Mouse (Mus musculus) neural tube, embryonic 12.5 days (tissue): ENCODE measurements around the gene Usp43. TPM values are rescaled to one million over a fixed set of nuclear protein-coding genes. Genes with fewer than 3 reads are reported as not detected.

Source experiments
- ATAC-seq: fragments of 200-750 bp; cut with Nextera tagmentation; 2 replicates; pipeline ENCODE4 v1.8.0; 2017; ENCODE audit warnings: low read depth, mild to moderate bottlenecking, moderate TSS enrichment, moderate library complexity; ENCODE audit not compliant: low FRiP score
- H3K27ac ChIP-seq: fragments of 300-500 bp; sonication (generic); 2 replicates; pipeline ENCODE4 v1.5.1; 2016
- H3K27me3 ChIP-seq: fragments of 300-500 bp; sonication (generic); replicated peaks from 2 replicates; pipeline ENCODE4 v1.6.1; 2016; ENCODE audit warnings: mild to moderate bottlenecking
- H3K36me3 ChIP-seq: fragments of 300-500 bp; sonication (generic); 2 replicates; pipeline ENCODE4 v1.6.1; 2016; ENCODE audit warnings: mild to moderate bottlenecking
- H3K4me1 ChIP-seq: fragments of 300-500 bp; sonication (generic); 2 replicates; pipeline ENCODE4 v1.6.1; 2016
- H3K4me2 ChIP-seq: fragments of 300-500 bp; sonication (generic); replicated peaks from 2 replicates; pipeline ENCODE4 v1.6.1; 2016; ENCODE audit warnings: mild to moderate bottlenecking
- H3K4me3 ChIP-seq: fragments of 300-500 bp; sonication (generic); 2 replicates; pipeline ENCODE4 v1.5.1; 2016
- H3K9ac ChIP-seq: fragments of 300-500 bp; sonication (generic); 2 replicates; pipeline ENCODE4 v1.6.1; 2016; ENCODE audit warnings: mild to moderate bottlenecking
- H3K9me3 ChIP-seq: fragments of 300-500 bp; sonication (generic); 2 replicates; pipeline ENCODE4 v1.6.1; 2016; ENCODE audit warnings: mild to moderate bottlenecking
- WGBS: fragments of 180-500 bp; shearing (Covaris S2); methylation state at CpG from one replicate; pipeline ENCODE4 v1.1.7; 2016; 5-methylcytosine and 5-hydroxymethylcytosine counted together
- polyA plus RNA-seq: library from polyadenylated mRNA; unstranded; fragments of >200 nt; fragmentation: Nextera tagmentation; extraction: Ambion mirVana; gene quantifications from 2 replicates; pipeline ENCODE4 v1.2.1, GENCODE M21; 2016

Gene Usp43
- polyA plus RNA-seq, 1 experiment from 2014 or later, result 0.72 TPM

GRCm38 (mm10) chr11:67831820-67832219 lies 90.1 kb downstream of the Usp43 start:
- H3K9ac ChIP-seq, result no peak overlapping the region
- ATAC-seq, result no peak
- no peaks in the 10 kb centered on the region for H3K36me3 ChIP-seq
- no peak overlapping the region for H3K4me3 ChIP-seq
- H3K4me1 ChIP-seq, result no peaks in the 10 kb centered on the region
- H3K9me3 ChIP-seq, result no peaks in the 10 kb centered on the region
- 82% methylated on average over 5 of the region's 5 CpGs for WGBS
- H3K27ac ChIP-seq, result no peak overlapping the region
- H3K4me2 ChIP-seq, result no peak overlapping the region
- no peaks in the 10 kb centered on the region for H3K27me3 ChIP-seq

- H3K27me3 ChIP-seq, result no peaks in the 10 kb centered on the region
- H3K4me3 ChIP-seq, result no peak overlapping the region
- 83% methylated on average over 6 of the region's 6 CpGs for WGBS
- no peaks in the 10 kb centered on the region for H3K9me3 ChIP-seq
- no peaks in the 10 kb centered on the region for H3K4me1 ChIP-seq
- no peak overlapping the region for H3K27ac ChIP-seq
- H3K4me2 ChIP-seq, result no peak overlapping the region
- no peaks in the 10 kb centered on the region for H3K36me3 ChIP-seq
- H3K9ac ChIP-seq, result no peak overlapping the region
- no peak for ATAC-seq
These were observed 92.4 kb downstream of the Usp43 start for GRCm38 (mm10) chr11:67829530-67829929.

DNA sequence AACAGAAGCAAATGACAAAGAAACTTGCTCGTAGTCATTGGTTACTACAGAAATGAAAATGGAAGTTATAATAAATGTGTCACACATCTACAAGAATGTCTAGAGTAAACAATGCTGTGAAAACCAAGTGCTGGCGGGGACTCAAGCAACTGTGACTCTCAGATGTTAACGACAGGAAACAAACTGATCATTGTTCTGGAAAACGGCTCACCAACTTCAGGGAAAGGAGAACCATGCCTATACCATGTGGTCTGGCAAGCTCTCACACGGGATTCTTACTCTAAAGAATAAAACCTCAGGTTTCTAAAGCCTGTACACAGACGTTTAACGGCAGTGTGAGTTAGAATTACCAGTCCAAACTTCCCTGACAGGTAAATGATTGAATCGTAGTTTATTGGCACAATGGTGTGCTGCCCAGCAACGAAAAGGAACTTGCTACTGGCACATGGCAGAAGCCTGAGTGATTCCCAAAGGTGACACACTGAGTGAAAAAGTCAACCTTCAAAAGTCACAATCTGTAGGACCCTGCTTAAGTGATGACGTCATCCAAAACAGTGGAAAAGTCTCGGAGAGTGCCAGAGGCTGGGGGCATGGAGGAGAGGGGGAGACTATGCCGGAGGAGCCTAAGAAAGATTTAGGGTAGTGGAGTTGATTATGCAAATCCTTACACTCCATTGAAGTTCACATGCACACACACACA lies 93.4 kb downstream of the Usp43 start:
- Histone ChIP-seq H3K36me3 (no peaks in the 10 kb centered on the region), H3K4me3 (no peak overlapping the region), H3K9ac (no peak overlapping the region), H3K27me3 (no peaks in the 10 kb centered on the region), H3K4me1 (no peaks in the 10 kb centered on the region), H3K4me2 (no peak overlapping the region), H3K27ac (no peak overlapping the region), H3K9me3 (no peaks in the 10 kb centered on the region)
- 57% methylated on average over 12 of the region's 12 CpGs for WGBS
- ATAC-seq, result no peak

DNA sequence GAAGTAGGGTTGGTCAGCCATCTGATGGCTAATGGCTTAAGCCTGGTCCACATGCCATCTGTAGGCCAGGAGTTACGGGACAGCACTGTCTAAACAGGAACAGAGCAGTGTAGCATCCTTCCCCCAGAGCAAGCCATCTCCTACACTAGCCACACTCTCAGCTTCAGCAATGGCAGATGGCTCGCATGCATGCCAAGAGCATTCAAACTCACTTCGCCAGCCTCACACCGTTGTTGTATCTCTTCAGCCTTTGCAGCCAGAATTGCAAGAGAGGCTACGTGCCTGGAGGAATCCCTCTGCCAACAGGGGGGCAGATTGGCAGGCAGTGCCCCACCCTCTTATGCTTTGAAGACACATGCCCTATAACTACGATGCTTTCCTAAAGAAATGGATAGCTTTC lies 100.4 kb downstream of the Usp43 start:
- no peaks in the 10 kb centered on the region for H3K27me3 ChIP-seq
- no peak overlapping the region for H3K4me2 ChIP-seq
- no peak overlapping the region for H3K27ac ChIP-seq
- H3K4me1 ChIP-seq, result no peaks in the 10 kb centered on the region
- no peak overlapping the region for H3K4me3 ChIP-seq
- no peaks in the 10 kb centered on the region for H3K36me3 ChIP-seq
- H3K9me3 ChIP-seq, result no peaks in the 10 kb centered on the region
- whole genome bisulfite sequencing, result 88% methylated on average over 6 of the region's 6 CpGs
- H3K9ac ChIP-seq, result no peak overlapping the region
- no peak for ATAC-seq

- no peak overlapping the region for H3K27ac ChIP-seq
- no peaks in the 10 kb centered on the region for H3K27me3 ChIP-seq
- H3K4me2 ChIP-seq, result no peak overlapping the region
- H3K4me3 ChIP-seq, result no peak overlapping the region
- no peak overlapping the region for H3K9ac ChIP-seq
- no peak for ATAC-seq
- no peaks in the 10 kb centered on the region for H3K36me3 ChIP-seq
- WGBS, result 23% methylated on average over 4 of the region's 4 CpGs
- no peaks in the 10 kb centered on the region for H3K4me1 ChIP-seq
- no peaks in the 10 kb centered on the region for H3K9me3 ChIP-seq
These were observed 101.7 kb downstream of the Usp43 start for GRCm38 (mm10) chr11:67820221-67820620.

DNA sequence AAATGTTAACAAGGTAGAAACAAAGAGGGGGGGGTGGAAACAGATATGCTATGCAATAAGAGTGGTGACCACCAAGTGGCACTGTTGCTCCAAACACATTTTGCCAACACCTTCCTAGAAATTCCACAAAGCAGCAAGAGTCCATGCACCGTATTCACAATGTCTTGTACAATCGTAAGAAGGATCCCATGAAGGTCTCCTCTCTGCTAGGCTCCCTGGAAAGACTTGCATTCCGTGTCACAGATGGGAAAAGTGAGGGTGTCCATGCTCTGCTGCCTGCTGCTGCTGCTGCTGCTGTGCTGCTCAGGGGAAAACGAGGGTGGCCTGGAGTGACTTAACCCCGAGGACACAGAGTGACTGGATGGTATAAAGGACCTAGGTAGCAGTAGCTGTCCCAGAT lies 102.3 kb downstream of the Usp43 start:
- WGBS, result 27% methylated on average over 5 of the region's 5 CpGs
- H3K27ac ChIP-seq, result no peak overlapping the region
- no peaks in the 10 kb centered on the region for H3K27me3 ChIP-seq
- H3K9ac ChIP-seq, result 0 out of 2 replicates have a peak overlapping the region, but pooled peaks have one; percentile 8
- H3K4me3 ChIP-seq, result no peak overlapping the region
- no peaks in the 10 kb centered on the region for H3K9me3 ChIP-seq
- no peaks in the 10 kb centered on the region for H3K4me1 ChIP-seq
- no peaks in the 10 kb centered on the region for H3K36me3 ChIP-seq
- peak overlapping the region; percentile 40 for H3K4me2 ChIP-seq
- ATAC-seq, result no peak

DNA sequence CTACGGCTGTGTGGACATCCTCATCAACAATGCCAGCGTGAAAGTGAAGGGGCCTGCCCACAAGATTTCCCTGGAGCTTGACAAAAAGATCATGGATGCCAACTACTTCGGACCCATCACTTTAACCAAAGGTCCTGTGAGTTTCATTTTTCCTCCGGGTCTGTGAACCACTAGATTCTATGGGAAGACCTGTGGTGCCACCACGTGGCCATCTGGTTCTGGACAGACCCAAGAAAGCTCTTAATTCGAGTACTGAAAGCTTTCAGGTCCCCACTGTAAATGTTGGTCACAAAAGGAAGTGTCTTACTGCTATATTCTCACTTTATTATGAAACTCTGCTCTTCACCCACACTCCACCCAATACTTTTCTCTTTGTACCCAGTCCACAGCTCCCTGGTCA lies 110.4 kb downstream of the Usp43 start:
- Histone ChIP-seq H3K27me3 (no peaks in the 10 kb centered on the region), H3K4me3 (no peak overlapping the region), H3K9ac (no peak overlapping the region), H3K9me3 (no peaks in the 10 kb centered on the region), H3K27ac (no peak overlapping the region), H3K4me2 (no peak overlapping the region), H3K36me3 (no peaks in the 10 kb centered on the region), H3K4me1 (no peaks in the 10 kb centered on the region)
- WGBS, result 78% methylated on average over 6 of the region's 6 CpGs
- no peak for ATAC-seq

- Histone ChIP-seq H3K4me3 (no peak overlapping the region), H3K36me3 (no peaks in the 10 kb centered on the region), H3K9me3 (no peaks in the 10 kb centered on the region), H3K27me3 (no peaks in the 10 kb centered on the region), H3K4me1 (no peaks in the 10 kb centered on the region), H3K9ac (no peak overlapping the region), H3K4me2 (no peak overlapping the region), H3K27ac (no peak overlapping the region)
- WGBS, result 68% methylated on average over 5 of the region's 5 CpGs
- no peak for ATAC-seq
These were observed 113.9 kb downstream of the Usp43 start for GRCm38 (mm10) chr11:67808051-67808450.

- ATAC-seq, result no peak
- no peak overlapping the region for H3K4me3 ChIP-seq
- WGBS, result 85% methylated on average over 11 of the region's 11 CpGs
These were observed 114.9 kb downstream of the Usp43 start for GRCm38 (mm10) chr11:67806832-67807597.

GRCm38 (mm10) chr11:67805538-67805937 lies 116.4 kb downstream of the Usp43 start:
- Histone ChIP-seq H3K4me2 (no peak overlapping the region), H3K36me3 (no peaks in the 10 kb centered on the region), H3K9ac (no peak overlapping the region), H3K4me1 (no peaks in the 10 kb centered on the region), H3K27ac (no peak overlapping the region), H3K4me3 (no peak overlapping the region), H3K27me3 (no peaks in the 10 kb centered on the region), H3K9me3 (no peaks in the 10 kb centered on the region)
- no peak for ATAC-seq
- 87% methylated on average over 1 of the region's 1 CpGs for WGBS

More at GRCm38 (mm10) chr11:67806832-67807597, 114.9 kb downstream of the Usp43 start:
- Histone ChIP-seq H3K4me2 (no peak overlapping the region), H3K27me3 (no peaks in the 10 kb centered on the region), H3K4me1 (no peaks in the 10 kb centered on the region), H3K9ac (no peak overlapping the region), H3K27ac (no peak overlapping the region), H3K9me3 (no peaks in the 10 kb centered on the region), H3K36me3 (no peaks in the 10 kb centered on the region)
